Mouse (Mus musculus) neural tube, embryonic 15.5 days (tissue): ENCODE data around the gene Scg5. TPM values are rescaled to one million over a fixed set of nuclear protein-coding genes. Genes with fewer than 3 reads are reported as not detected.

ENCODE experiments used
- ATAC-seq: fragments of 200-750 bp; cut with Nextera tagmentation; 2 replicates; pipeline ENCODE4 v1.8.0; 2017; ENCODE audit warnings: mild to moderate bottlenecking, moderate TSS enrichment, moderate library complexity; ENCODE audit not compliant: low FRiP score
- H3K27ac ChIP-seq: fragments of 300-500 bp; sonication (generic); replicated peaks from 2 replicates; pipeline ENCODE4 v1.5.1; 2015; ENCODE audit warnings: mild to moderate bottlenecking, inconsistent platforms
- H3K27me3 ChIP-seq: fragments of 300-500 bp; sonication (generic); replicated peaks from 2 replicates; pipeline ENCODE4 v1.6.1; 2015; ENCODE audit warnings: inconsistent platforms
- H3K36me3 ChIP-seq: fragments of 300-500 bp; sonication (generic); 2 replicates; pipeline ENCODE4 v1.6.1; 2015; ENCODE audit warnings: inconsistent platforms
- H3K4me1 ChIP-seq: fragments of 300-500 bp; sonication (generic); 2 replicates; pipeline ENCODE4 v1.6.1; 2015; ENCODE audit warnings: inconsistent platforms
- H3K4me2 ChIP-seq: fragments of 300-500 bp; sonication (generic); 2 replicates; pipeline ENCODE4 v1.6.1; 2015; ENCODE audit warnings: inconsistent platforms, mild to moderate bottlenecking, moderate library complexity
- H3K4me3 ChIP-seq: fragments of 300-500 bp; sonication (generic); replicated peaks from 2 replicates; pipeline ENCODE4 v1.5.1; 2015; ENCODE audit warnings: mild to moderate bottlenecking, inconsistent platforms
- H3K9ac ChIP-seq: fragments of 300-500 bp; sonication (generic); replicated peaks from 2 replicates; pipeline ENCODE4 v1.6.1; 2015; ENCODE audit warnings: mild to moderate bottlenecking, inconsistent platforms
- H3K9me3 ChIP-seq: fragments of 300-500 bp; sonication (generic); replicated peaks from 2 replicates; pipeline ENCODE4 v1.6.1; 2016; ENCODE audit warnings: inconsistent platforms
- WGBS: fragments of 180-500 bp; shearing (Covaris S2); methylation state at CpG from one replicate; pipeline ENCODE4 v1.1.7; 2015; ENCODE audit warnings: mixed read lengths; 5-methylcytosine and 5-hydroxymethylcytosine counted together
- polyA plus RNA-seq: library from polyadenylated mRNA; unstranded; fragments of >200 nt; fragmentation: Nextera tagmentation; extraction: Ambion mirVana; gene quantifications from 2 replicates; pipeline ENCODE4 v1.2.1, GENCODE M21; 2015

The Scg5 gene
- polyA plus RNA-seq, 1 experiment from 2014 or later: 269 TPM

GRCm38 (mm10) chr2:113798605-113799004 lies 30.3 kb downstream of the Scg5 start:
- Histone ChIP-seq H3K36me3 (no peaks in the 10 kb centered on the region; the same call in 1 of the 2 replicates), H3K27me3 (no peaks in the 10 kb centered on the region), H3K9me3 (no peaks in the 10 kb centered on the region), H3K4me2 (no peak overlapping the region), H3K9ac (no peak overlapping the region), H3K4me3 (no peak overlapping the region), H3K4me1 (no peaks in the 10 kb centered on the region), H3K27ac (no peak overlapping the region)
- WGBS: 83% methylated on average over 13 of the region's 13 CpGs
- no peak for ATAC-seq

- peaks cover 3% of the 10 kb centered on the region; the same call in 1 of the 2 replicates for H3K36me3 ChIP-seq
- 56% methylated on average over 4 of the region's 4 CpGs for WGBS
- no peak overlapping the region for H3K9ac ChIP-seq
- no peak for ATAC-seq
- H3K9me3 ChIP-seq: no peaks in the 10 kb centered on the region
- H3K4me2 ChIP-seq: no peak overlapping the region
- no peak overlapping the region for H3K4me3 ChIP-seq
- H3K27ac ChIP-seq: peak overlapping the region; percentile 30; the same call in 1 of the 2 replicates
- no peaks in the 10 kb centered on the region for H3K27me3 ChIP-seq
- no peaks in the 10 kb centered on the region for H3K4me1 ChIP-seq
Observed at GRCm38 (mm10) chr2:113795186-113795585, 33.7 kb downstream of the Scg5 start.

GRCm38 (mm10) chr2:113793521-113793920 lies 35.4 kb downstream of the Scg5 start:
- Histone ChIP-seq H3K36me3 (peaks cover 9% of the 10 kb centered on the region), H3K9me3 (no peaks in the 10 kb centered on the region), H3K27ac (no peak overlapping the region), H3K27me3 (no peaks in the 10 kb centered on the region), H3K4me3 (no peak overlapping the region), H3K4me1 (no peaks in the 10 kb centered on the region), H3K9ac (no peak overlapping the region), H3K4me2 (no peak overlapping the region)
- ATAC-seq: no peak
- WGBS: 92% methylated on average over 3 of the region's 3 CpGs

- H3K36me3 ChIP-seq: peaks cover 22% of the 10 kb centered on the region
- no peaks in the 10 kb centered on the region for H3K27me3 ChIP-seq
- H3K9ac ChIP-seq: no peak overlapping the region
- H3K4me1 ChIP-seq: no peaks in the 10 kb centered on the region
- no peak overlapping the region for H3K4me2 ChIP-seq
- H3K4me3 ChIP-seq: no peak overlapping the region
- H3K27ac ChIP-seq: no peak overlapping the region
- 89% methylated on average over 4 of the region's 4 CpGs for WGBS
- no peak for ATAC-seq
- no peaks in the 10 kb centered on the region for H3K9me3 ChIP-seq
Observed at GRCm38 (mm10) chr2:113788821-113789387, 40.0 kb downstream of the Scg5 start.

GRCm38 (mm10) chr2:113787882-113788281 lies 41.0 kb downstream of the Scg5 start:
- H3K4me1 ChIP-seq: no peaks in the 10 kb centered on the region
- no peak for ATAC-seq
- no peaks in the 10 kb centered on the region for H3K9me3 ChIP-seq
- no peak overlapping the region for H3K4me2 ChIP-seq
- H3K9ac ChIP-seq: no peak overlapping the region
- H3K4me3 ChIP-seq: no peak overlapping the region
- H3K27me3 ChIP-seq: no peaks in the 10 kb centered on the region
- no peak overlapping the region for H3K27ac ChIP-seq
- WGBS: 90% methylated on average over 4 of the region's 4 CpGs
- H3K36me3 ChIP-seq: peaks cover 22% of the 10 kb centered on the region

GRCm38 (mm10) chr2:113784851-113785250 lies 44.1 kb downstream of the Scg5 start:
- Histone ChIP-seq H3K9me3 (no peaks in the 10 kb centered on the region), H3K4me1 (no peaks in the 10 kb centered on the region), H3K4me2 (no peak overlapping the region), H3K4me3 (no peak overlapping the region), H3K36me3 (peaks cover 23% of the 10 kb centered on the region), H3K27me3 (no peaks in the 10 kb centered on the region), H3K27ac (no peak overlapping the region), H3K9ac (no peak overlapping the region)
- ATAC-seq: no peak
- 55% methylated on average over 3 of the region's 3 CpGs for WGBS

- Histone ChIP-seq H3K27ac (no peak overlapping the region), H3K4me1 (no peaks in the 10 kb centered on the region), H3K4me2 (no peak overlapping the region), H3K4me3 (no peak overlapping the region), H3K27me3 (no peaks in the 10 kb centered on the region), H3K9me3 (no peaks in the 10 kb centered on the region), H3K36me3 (peaks cover 7% of the 10 kb centered on the region; the same call in 1 of the 2 replicates), H3K9ac (no peak overlapping the region)
- WGBS: 88% methylated on average over 4 of the region's 4 CpGs
- ATAC-seq: no peak
Observed at GRCm38 (mm10) chr2:113781521-113781920, 47.4 kb downstream of the Scg5 start.

- H3K27me3 ChIP-seq: no peaks in the 10 kb centered on the region
- no peak overlapping the region for H3K4me3 ChIP-seq
- WGBS: 93% methylated on average over 5 of the region's 5 CpGs
- no peak overlapping the region for H3K4me2 ChIP-seq
- H3K9me3 ChIP-seq: no peaks in the 10 kb centered on the region
- no peaks in the 10 kb centered on the region for H3K4me1 ChIP-seq
- H3K36me3 ChIP-seq: peaks cover 7% of the 10 kb centered on the region; the same call in 1 of the 2 replicates
- no peak overlapping the region for H3K9ac ChIP-seq
- H3K27ac ChIP-seq: no peak overlapping the region
- no peak for ATAC-seq
Observed at GRCm38 (mm10) chr2:113781107-113781506, 47.8 kb downstream of the Scg5 start.

- Histone ChIP-seq H3K27me3 (no peaks in the 10 kb centered on the region), H3K36me3 (peaks cover 7% of the 10 kb centered on the region; the same call in 1 of the 2 replicates), H3K4me3 (no peak overlapping the region), H3K9ac (no peak overlapping the region), H3K27ac (no peak overlapping the region), H3K9me3 (no peaks in the 10 kb centered on the region), H3K4me2 (no peak overlapping the region), H3K4me1 (no peaks in the 10 kb centered on the region)
- 81% methylated on average over 3 of the region's 3 CpGs for WGBS
- no peak for ATAC-seq
Observed at GRCm38 (mm10) chr2:113779336-113779735, 49.6 kb downstream of the Scg5 start.

GRCm38 (mm10) chr2:113778036-113778435 lies 50.9 kb downstream of the Scg5 start:
- H3K36me3 ChIP-seq: peaks cover 10% of the 10 kb centered on the region; the same call in 1 of the 2 replicates
- no peak overlapping the region for H3K9ac ChIP-seq
- no peaks in the 10 kb centered on the region for H3K9me3 ChIP-seq
- no peak overlapping the region for H3K4me3 ChIP-seq
- H3K4me2 ChIP-seq: no peak overlapping the region
- no peaks in the 10 kb centered on the region for H3K27me3 ChIP-seq
- no peak overlapping the region for H3K27ac ChIP-seq
- no peak for ATAC-seq
- H3K4me1 ChIP-seq: no peaks in the 10 kb centered on the region
- 78% methylated on average over 6 of the region's 6 CpGs for WGBS

GRCm38 (mm10) chr2:113776297-113776696 lies 52.6 kb downstream of the Scg5 start:
- H3K4me2 ChIP-seq: no peak overlapping the region
- ATAC-seq: no peak
- 77% methylated on average over 3 of the region's 3 CpGs for WGBS

GRCm38 (mm10) chr2:113774150-113774805 lies 54.6 kb downstream of the Scg5 start:
- Histone ChIP-seq H3K4me1 (no peaks in the 10 kb centered on the region), H3K4me2 (no peak overlapping the region), H3K9ac (no peak overlapping the region), H3K27ac (no peak overlapping the region), H3K4me3 (no peak overlapping the region), H3K36me3 (peaks cover 4% of the 10 kb centered on the region; the same call in 1 of the 2 replicates), H3K9me3 (no peaks in the 10 kb centered on the region), H3K27me3 (no peaks in the 10 kb centered on the region)
- no peak for ATAC-seq
- WGBS: 78% methylated on average over 6 of the region's 6 CpGs

More at GRCm38 (mm10) chr2:113776297-113776696, 52.6 kb downstream of the Scg5 start:
- Histone ChIP-seq H3K4me1 (no peaks in the 10 kb centered on the region), H3K27me3 (no peaks in the 10 kb centered on the region), H3K4me3 (no peak overlapping the region), H3K36me3 (peaks cover 10% of the 10 kb centered on the region; the same call in 1 of the 2 replicates), H3K9me3 (no peaks in the 10 kb centered on the region), H3K27ac (no peak overlapping the region), H3K9ac (no peak overlapping the region)
